Mouse (Mus musculus): ENCODE data around the gene Cep63.

DNA sequence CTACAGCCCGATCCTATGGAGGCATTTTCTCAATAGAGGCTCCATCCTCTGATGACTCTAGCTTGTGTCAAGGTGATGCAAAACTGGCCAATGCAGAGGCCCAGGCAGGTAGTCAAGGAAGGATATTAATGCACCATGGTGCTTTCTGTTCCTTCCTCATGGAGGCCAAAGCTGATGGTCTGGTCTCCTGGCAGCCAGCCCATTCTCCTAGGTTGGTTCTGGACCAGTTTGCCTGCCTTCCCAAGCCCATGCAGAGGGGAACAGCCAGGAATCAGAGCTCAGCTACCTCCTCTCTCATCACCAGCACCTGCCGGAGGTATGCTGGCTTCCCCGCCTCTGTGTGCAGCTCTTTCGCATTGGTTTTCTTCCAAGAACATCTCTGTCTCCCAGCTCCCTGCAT, 89.4 kb downstream of the Cep63 start:
- TF ChIP-seq CTCF (conservative IDR thresholded peaks at IDR 0.05; ENCODE audit: low read length), result no peak
- no peak for TF ChIP-seq NANOG (IDR thresholded peaks at IDR 0.05; ENCODE audit: borderline replicate concordance, low read length)
- TF ChIP-seq POU5F1 (IDR thresholded peaks at IDR 0.05; ENCODE audit: borderline replicate concordance, low read length), result no peak
